Mouse (Mus musculus): ENCODE results near the gene Cops3. TPM values are rescaled to one million over a fixed set of nuclear protein-coding genes. Genes with fewer than 3 reads are reported as not detected.
"Not testable (repeated sequence)": the region's sequence is repeated elsewhere in the genome, so short reads cannot be mapped to it uniquely, and the experiment has no call there.

Cops3 gene
- polyA plus RNA-seq, 1 experiment from 2014 or later: 174 TPM

- Histone ChIP-seq H3K9me3 (replicated peaks; ENCODE audit: control insufficient read depth, low read length, poor library complexity, severe bottlenecking) (no peaks in the 10 kb centered on the region), H3K27me3 (ENCODE audit: control insufficient read depth, insufficient read depth, low read depth, low read length) (no peaks in the 10 kb centered on the region), H3K4me3 (ENCODE audit: low read depth, low read length) (peak overlapping the region; percentile 74), H3K27ac (ENCODE audit: low read length) (peak overlapping the region; percentile 88), H3K36me3 (ENCODE audit: control insufficient read depth, insufficient read depth, low read length) (no peaks in the 10 kb centered on the region), H3K4me2 (ENCODE audit: low read length) (peak overlapping the region; percentile 65), H3K4me1 (ENCODE audit: control insufficient read depth, insufficient read depth, low read length) (peaks cover 17% of the 10 kb centered on the region), H3K9ac (ENCODE audit: low read depth, low read length) (peak overlapping the region; percentile 85)
- under 1% methylated on average over 68 of the region's 69 CpGs for WGBS
- peak; percentile 92 for ATAC-seq
Observed at GRCm38 (mm10) chr11:59847891-59848884, 8.6 kb upstream of the Cops3 start.

- Histone ChIP-seq H3K4me2 (ENCODE audit: low read length) (peak overlapping the region; percentile 65; the same call in 1 of the 2 replicates), H3K36me3 (ENCODE audit: control insufficient read depth, insufficient read depth, low read length) (no peaks in the 10 kb centered on the region), H3K9me3 (replicated peaks; ENCODE audit: control insufficient read depth, low read length, poor library complexity, severe bottlenecking) (no peaks in the 10 kb centered on the region), H3K4me3 (ENCODE audit: low read depth, low read length) (peak overlapping the region; percentile 74; the same call in 1 of the 2 replicates), H3K9ac (ENCODE audit: low read depth, low read length) (no peak overlapping the region), H3K27me3 (ENCODE audit: control insufficient read depth, insufficient read depth, low read depth, low read length) (no peaks in the 10 kb centered on the region), H3K27ac (ENCODE audit: low read length) (no peak overlapping the region), H3K4me1 (ENCODE audit: control insufficient read depth, insufficient read depth, low read length) (peaks cover 17% of the 10 kb centered on the region)
- 11% methylated on average over 2 of the region's 2 CpGs for WGBS
- no peak for ATAC-seq
Observed at GRCm38 (mm10) chr11:59847131-59847530, 7.5 kb upstream of the Cops3 start.

- Histone ChIP-seq H3K4me1 (ENCODE audit: control insufficient read depth, insufficient read depth, low read length) (peaks cover 17% of the 10 kb centered on the region), H3K4me3 (ENCODE audit: low read depth, low read length) (no peak overlapping the region), H3K36me3 (ENCODE audit: control insufficient read depth, insufficient read depth, low read length) (no peaks in the 10 kb centered on the region), H3K27ac (ENCODE audit: low read length) (no peak overlapping the region), H3K9me3 (replicated peaks; ENCODE audit: control insufficient read depth, low read length, poor library complexity, severe bottlenecking) (no peaks in the 10 kb centered on the region), H3K9ac (ENCODE audit: low read depth, low read length) (no peak overlapping the region), H3K27me3 (ENCODE audit: control insufficient read depth, insufficient read depth, low read depth, low read length) (no peaks in the 10 kb centered on the region), H3K4me2 (ENCODE audit: low read length) (no peak overlapping the region)
- 97% methylated on average over 11 of the region's 11 CpGs for WGBS
- no peak for ATAC-seq
Observed at GRCm38 (mm10) chr11:59846311-59846710, 6.7 kb upstream of the Cops3 start.

GRCm38 (mm10) chr11:59839008-59839458 is 605 bp downstream of the Cops3 start, which contains the start of gene Nt5m:
TSS of gene Nt5m (plus strand) at chr11:59839447.
- Histone ChIP-seq H3K27ac (ENCODE audit: low read length) (peak within 1 kb of the TSS; percentile 96), H3K36me3 (ENCODE audit: control insufficient read depth, insufficient read depth, low read length) (peaks cover 2% of the 10 kb centered on the region; the same call in 1 of the 2 replicates), H3K4me3 (ENCODE audit: low read depth, low read length) (peak within 1 kb of the TSS; percentile 69), H3K27me3 (ENCODE audit: control insufficient read depth, insufficient read depth, low read depth, low read length) (no peaks in the 10 kb centered on the region), H3K4me1 (ENCODE audit: control insufficient read depth, insufficient read depth, low read length) (peaks cover 24% of the 10 kb centered on the region), H3K9me3 (replicated peaks; ENCODE audit: control insufficient read depth, low read length, poor library complexity, severe bottlenecking) (no peaks in the 10 kb centered on the region), H3K4me2 (ENCODE audit: low read length) (peak within 1 kb of the TSS; percentile 78), H3K9ac (ENCODE audit: low read depth, low read length) (peak within 1 kb of the TSS; percentile 81)
- peak; percentile 97 for ATAC-seq
- WGBS: 0% methylated on average over 24 of the region's 24 CpGs

- no peak for ATAC-seq
- Histone ChIP-seq H3K27ac (ENCODE audit: low read length) (peak overlapping the region; percentile 96; the same call in 1 of the 2 replicates), H3K4me2 (ENCODE audit: low read length) (peak overlapping the region; percentile 78), H3K27me3 (ENCODE audit: control insufficient read depth, insufficient read depth, low read depth, low read length) (no peaks in the 10 kb centered on the region), H3K9me3 (replicated peaks; ENCODE audit: control insufficient read depth, low read length, poor library complexity, severe bottlenecking) (no peaks in the 10 kb centered on the region), H3K4me1 (ENCODE audit: control insufficient read depth, insufficient read depth, low read length) (peaks cover 24% of the 10 kb centered on the region), H3K4me3 (ENCODE audit: low read depth, low read length) (peak overlapping the region; percentile 69), H3K36me3 (ENCODE audit: control insufficient read depth, insufficient read depth, low read length) (peaks cover 2% of the 10 kb centered on the region; the same call in 1 of the 2 replicates), H3K9ac (ENCODE audit: low read depth, low read length) (peak overlapping the region; percentile 81; the same call in 1 of the 2 replicates)
- 66% methylated on average over 4 of the region's 4 CpGs for WGBS
Observed at GRCm38 (mm10) chr11:59838426-59838825, 1.2 kb downstream of the Cops3 start.

GRCm38 (mm10) chr11:59837789-59838188 is 1.8 kb downstream of the Cops3 start:
- no CpG with 5 or more reads among the region's 1 CpGs for WGBS

GRCm38 (mm10) chr11:59821625-59822024 is 18.0 kb downstream of the Cops3 start:
- WGBS: 92% methylated on average over 3 of the region's 3 CpGs
- no peak overlapping the region for H3K27ac ChIP-seq (ENCODE audit: low read length)

More at GRCm38 (mm10) chr11:59837789-59838188, 1.8 kb downstream of the Cops3 start:
- H3K9ac ChIP-seq (ENCODE audit: low read depth, low read length); H3K4me3 ChIP-seq (ENCODE audit: low read depth, low read length); H3K27me3 ChIP-seq (ENCODE audit: control insufficient read depth, insufficient read depth, low read depth, low read length); H3K9me3 ChIP-seq (replicated peaks; ENCODE audit: control insufficient read depth, low read length, poor library complexity, severe bottlenecking); H3K36me3 ChIP-seq (ENCODE audit: control insufficient read depth, insufficient read depth, low read length); H3K27ac ChIP-seq (ENCODE audit: low read length); ATAC-seq: not testable (repeated sequence)
- Histone ChIP-seq H3K4me2 (ENCODE audit: low read length) (peak overlapping the region; percentile 78), H3K4me1 (ENCODE audit: control insufficient read depth, insufficient read depth, low read length) (peaks cover 24% of the 10 kb centered on the region)

GRCm38 (mm10) chr11:59817916-59818315 is 21.7 kb downstream of the Cops3 start:
- Histone ChIP-seq H3K4me1 (ENCODE audit: control insufficient read depth, insufficient read depth, low read length) (no peaks in the 10 kb centered on the region), H3K27me3 (ENCODE audit: control insufficient read depth, insufficient read depth, low read depth, low read length) (no peaks in the 10 kb centered on the region), H3K9ac (ENCODE audit: low read depth, low read length) (no peak overlapping the region), H3K4me2 (ENCODE audit: low read length) (no peak overlapping the region), H3K9me3 (replicated peaks; ENCODE audit: control insufficient read depth, low read length, poor library complexity, severe bottlenecking) (no peaks in the 10 kb centered on the region), H3K4me3 (ENCODE audit: low read depth, low read length) (no peak overlapping the region), H3K27ac (ENCODE audit: low read length) (no peak overlapping the region), H3K36me3 (ENCODE audit: control insufficient read depth, insufficient read depth, low read length) (peaks cover 42% of the 10 kb centered on the region)
- WGBS: 97% methylated on average over 3 of the region's 3 CpGs
- no peak for ATAC-seq

More at GRCm38 (mm10) chr11:59821625-59822024, 18.0 kb downstream of the Cops3 start:
- Histone ChIP-seq H3K4me1 (ENCODE audit: control insufficient read depth, insufficient read depth, low read length) (no peaks in the 10 kb centered on the region), H3K4me3 (ENCODE audit: low read depth, low read length) (no peak overlapping the region), H3K27me3 (ENCODE audit: control insufficient read depth, insufficient read depth, low read depth, low read length) (no peaks in the 10 kb centered on the region), H3K4me2 (ENCODE audit: low read length) (no peak overlapping the region), H3K9me3 (replicated peaks; ENCODE audit: control insufficient read depth, low read length, poor library complexity, severe bottlenecking) (no peaks in the 10 kb centered on the region), H3K36me3 (ENCODE audit: control insufficient read depth, insufficient read depth, low read length) (peaks cover 55% of the 10 kb centered on the region), H3K9ac (ENCODE audit: low read depth, low read length) (no peak overlapping the region)
- ATAC-seq: no peak
